ENCODE assay signal across 8 mouse cellular contexts in the genomic region with DNA sequence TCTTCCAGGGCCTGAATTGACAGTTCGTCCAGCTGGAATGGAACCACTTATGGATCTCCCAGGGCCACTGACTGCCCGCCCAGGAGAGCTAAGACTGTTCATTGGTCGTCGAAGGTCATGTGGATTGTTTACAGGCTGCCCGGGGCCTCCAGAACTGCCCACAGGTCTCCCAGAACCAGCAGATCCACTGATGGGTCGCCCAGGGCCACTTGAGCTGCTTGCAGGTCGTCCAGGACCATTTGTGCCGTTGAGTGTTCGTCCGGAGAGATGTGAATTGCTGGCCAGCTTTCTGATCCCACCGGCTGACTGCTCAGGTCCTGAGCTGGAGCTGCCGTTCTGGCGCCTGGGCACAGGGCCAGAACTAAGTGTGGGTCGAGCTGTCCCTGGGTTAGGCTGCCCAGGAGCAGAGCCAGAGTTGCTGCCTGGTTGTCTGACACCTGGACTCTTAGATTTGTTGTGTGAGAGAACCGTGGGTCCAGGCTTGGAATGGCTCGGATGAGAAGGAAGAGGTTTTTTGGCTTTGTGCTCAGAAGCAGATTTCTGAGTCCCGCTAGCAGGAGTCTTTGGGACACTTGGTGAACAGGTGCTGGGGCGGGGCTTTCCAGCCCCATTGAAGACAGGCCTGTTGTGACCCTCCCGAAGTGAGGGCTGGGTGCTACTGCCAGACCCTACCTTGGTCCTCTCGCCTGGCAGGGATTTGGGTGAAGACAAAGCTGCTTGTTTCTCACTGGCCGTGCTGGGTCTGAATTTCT. TPM values are rescaled to one million over a fixed set of nuclear protein-coding genes. Genes with fewer than 3 reads are reported as not detected.
A peak's percentile ranks its signal among the peaks of the same experiment; 100 is the strongest.
DNase-seq lines count a peak whose midpoint lies in the region; ATAC-seq lines count a peak whose summit lies in the region.

No protein-coding gene starts in this region.

- peak; percentile 42 for DNase-seq in adrenal gland, postnatal 10 days
- no peak for DNase-seq in adrenal gland, postnatal 4 days (ENCODE audit: low spot score in 2 of 2)
- peak; percentile 14 for DNase-seq in urinary bladder, postnatal 14 days (ENCODE audit: low spot score)
- DNase-seq in urinary bladder, postnatal 4 days (ENCODE audit: low spot score in 2 of 2), result no peak
- peak; percentile 63 for DNase-seq in kidney, postnatal 10 days
- DNase-seq in testis, postnatal 10 days (ENCODE audit: low spot score), result no peak
- DNase-seq in frontal cortex, postnatal 10 days (ENCODE audit: low spot score in 2 of 2), result no peak

- ATAC-seq in monocyte, adult 5-6 weeks (replicated peaks; ENCODE audit: insufficient number of reproducible peaks, low FRiP score, low TSS enrichment, poor library complexity, severe bottlenecking), result no peak

RNA-seq across cellular contexts. Expression of a gene that starts 10.4 kb away (rescaled TPM):
- 10 to 100 TPM; 14.4 to 19.3 TPM for total RNA-seq in adrenal gland, postnatal 10 days (2021)
- 10 to 100 TPM; 16.6 to 18.2 TPM for total RNA-seq in adrenal gland, postnatal 4 days (2021)
- total RNA-seq in monocyte, adult 5-6 weeks (2017), result 84.5 to 99.8 TPM (median 97.7 TPM) in 3 replicates

RNA-seq across cellular contexts. Expression of a gene that starts 14.4 kb away (rescaled TPM):
- total RNA-seq in adrenal gland, postnatal 10 days (2021), result not detected
- total RNA-seq in adrenal gland, postnatal 4 days (2021), result not detected
- total RNA-seq in monocyte, adult 5-6 weeks (2017), result not detected in 3 replicates

RNA-seq across cellular contexts. Expression of a gene that starts 39.5 kb away (rescaled TPM):
- total RNA-seq in adrenal gland, postnatal 10 days (2021), result 10 to 100 TPM; 22.8 TPM
- total RNA-seq in adrenal gland, postnatal 4 days (2021), result 10 to 100 TPM; 22.9 to 23.6 TPM
- total RNA-seq in monocyte, adult 5-6 weeks (2017), result 4.8 to 9.9 TPM (median 6.4 TPM) in 3 replicates

RNA-seq across cellular contexts. Expression of a gene that starts 52.6 kb away (rescaled TPM):
- total RNA-seq in adrenal gland, postnatal 10 days (2021), result 10 to 100 TPM; 27.0 to 32.5 TPM
- total RNA-seq in adrenal gland, postnatal 4 days (2021), result 10 to 100 TPM; 35.2 to 42.8 TPM
- total RNA-seq in monocyte, adult 5-6 weeks (2017), result 3.2 to 7.5 TPM (median 4.8 TPM) in 3 replicates

Comparison
In these comparisons a context has a peak if more than half of its experiments do, and no peak if none do; other contexts are left out.
1. DNase-seq: peak in adrenal gland, postnatal 10 days (single experiment), urinary bladder, postnatal 14 days (single experiment) and kidney, postnatal 10 days (single experiment); none in adrenal gland, postnatal 4 days (0 of 2), urinary bladder, postnatal 4 days (0 of 2), testis, postnatal 10 days (single experiment) and frontal cortex, postnatal 10 days (0 of 2).